Mouse (Mus musculus) heart, adult 11 months (tissue): ENCODE measurements around the gene Sp2.

Experiments used
- DNase-seq: peaks from one replicate; pipeline ENCODE4 v3.0.0; 2022

The Sp2 gene

GRCm38 (mm10) chr11:96969746-96970145 is 13.0 kb downstream of the Sp2 start:
- peak; percentile 99 for DNase-seq

GRCm38 (mm10) chr11:96969280-96969722 is 13.5 kb downstream of the Sp2 start:
- peak; percentile 98 for DNase-seq

GRCm38 (mm10) chr11:96968476-96968875 is 14.3 kb downstream of the Sp2 start:
- DNase-seq = peak; percentile 97

- no peak for DNase-seq
Measured at GRCm38 (mm10) chr11:96967544-96968269, 15.1 kb downstream of the Sp2 start.

- DNase-seq = peak; percentile 95
Measured at GRCm38 (mm10) chr11:96966914-96967543, 15.7 kb downstream of the Sp2 start.

GRCm38 (mm10) chr11:96966172-96966571 is 16.6 kb downstream of the Sp2 start:
- DNase-seq = no peak

- DNase-seq = peak; percentile 98
Measured at GRCm38 (mm10) chr11:96963580-96963979, 19.2 kb downstream of the Sp2 start.

GRCm38 (mm10) chr11:96957061-96957805 is 25.5 kb downstream of the Sp2 start:
- no peak for DNase-seq

GRCm38 (mm10) chr11:96956009-96956724 is 26.6 kb downstream of the Sp2 start:
- peak; percentile 96 for DNase-seq

GRCm38 (mm10) chr11:96955094-96955493 is 27.7 kb downstream of the Sp2 start:
- DNase-seq = peak; percentile 86

- peak; percentile 83 for DNase-seq
Measured at GRCm38 (mm10) chr11:96952896-96953295, 29.9 kb downstream of the Sp2 start.

GRCm38 (mm10) chr11:96952426-96952825 is 30.3 kb downstream of the Sp2 start:
- peak; percentile 77 for DNase-seq

- DNase-seq = no peak
Measured at GRCm38 (mm10) chr11:96950767-96951166, 32.0 kb downstream of the Sp2 start.

GRCm38 (mm10) chr11:96947849-96948248 is 34.9 kb downstream of the Sp2 start:
- DNase-seq = peak; percentile 78

GRCm38 (mm10) chr11:96946498-96946897 is 36.3 kb downstream of the Sp2 start:
- no peak for DNase-seq

GRCm38 (mm10) chr11:96944844-96945580 is 37.7 kb downstream of the Sp2 start:
- DNase-seq = peak; percentile 90

- DNase-seq = peak; percentile 100
Measured at GRCm38 (mm10) chr11:96943746-96944304, 38.9 kb downstream of the Sp2 start, which contains the start of gene Pnpo. Gene Pnpo, minus strand, starts transcription at chr11:96943986.

- no peak for DNase-seq
Measured at GRCm38 (mm10) chr11:96941989-96942590, 40.7 kb downstream of the Sp2 start.

GRCm38 (mm10) chr11:96940578-96941465 is 41.9 kb downstream of the Sp2 start:
- peak; percentile 87 for DNase-seq

- peak; percentile 90 for DNase-seq
Measured at GRCm38 (mm10) chr11:96938426-96938800, 44.3 kb downstream of the Sp2 start.
